Mouse (Mus musculus) intestine, embryonic 14.5 days (tissue): ENCODE measurements at regions not wholly inside any gene's neighbourhood (a gene's known extent, or its start where the extent isn't known, plus 50 kb on each side); places are given as distances from the start of the nearest gene placed in this dataset.
A peak's percentile ranks its signal among the peaks of the same experiment; 100 is the strongest.

Experiments used
- ATAC-seq: fragments of 200-750 bp; cut with Nextera tagmentation; replicated peaks from 2 replicates; pipeline ENCODE4 v1.8.0; 2017; ENCODE audit warnings: low read depth, moderate number of reproducible peaks, moderate TSS enrichment, moderate library complexity; ENCODE audit not compliant: low FRiP score, low TSS enrichment
- DNase-seq: peaks from one replicate; pipeline ENCODE4 v3.0.0-alpha.2; 2018; ENCODE audit warnings: low spot score
- H3K27ac ChIP-seq: fragments of 300-500 bp; sonication (generic); 2 replicates; pipeline ENCODE4 v1.5.1; 2014; ENCODE audit warnings: low read depth, mild to moderate bottlenecking, control low read depth
- H3K27me3 ChIP-seq: fragments of 300-500 bp; sonication (generic); replicated peaks from 2 replicates; pipeline ENCODE4 v1.6.1; 2014; ENCODE audit warnings: low read length, control low read depth; ENCODE audit not compliant: control insufficient read depth, insufficient read depth
- H3K36me3 ChIP-seq: fragments of 300-500 bp; sonication (generic); 2 replicates; pipeline ENCODE4 v1.6.1; 2014; ENCODE audit warnings: low read length, control low read depth; ENCODE audit not compliant: control insufficient read depth, insufficient read depth
- H3K4me1 ChIP-seq: fragments of 300-500 bp; sonication (generic); replicated peaks from 2 replicates; pipeline ENCODE4 v1.6.1; 2014; ENCODE audit warnings: low read length, control low read depth, mixed read lengths; ENCODE audit not compliant: control insufficient read depth, insufficient read depth
- H3K4me2 ChIP-seq: fragments of 300-500 bp; sonication (generic); 2 replicates; pipeline ENCODE4 v1.6.1; 2014; ENCODE audit warnings: low read length
- H3K4me3 ChIP-seq: fragments of 300-500 bp; sonication (generic); 2 replicates; pipeline ENCODE4 v1.5.1; 2014; ENCODE audit warnings: low read depth, low read length, control low read depth, mixed read lengths
- H3K9ac ChIP-seq: fragments of 300-500 bp; sonication (generic); 2 replicates; pipeline ENCODE4 v1.6.1; 2014; ENCODE audit warnings: mild to moderate bottlenecking, low read length
- H3K9me3 ChIP-seq: fragments of 300-500 bp; sonication (generic); 2 replicates; pipeline ENCODE4 v1.6.1; 2016; ENCODE audit warnings: low read length, control low read depth; ENCODE audit not compliant: control insufficient read depth
- WGBS: fragments of 180-500 bp; shearing (Covaris S2); extraction: QIAGEN DNeasy Blood & Tissue Kit; methylation state at CpG from one replicate; pipeline ENCODE4 v1.1.7; 2014; 5-methylcytosine and 5-hydroxymethylcytosine counted together

- Histone ChIP-seq H3K9ac (no peak overlapping the region), H3K4me1 (no peaks in the 10 kb centered on the region), H3K4me2 (no peak overlapping the region), H3K36me3 (no peaks in the 10 kb centered on the region), H3K4me3 (no peak overlapping the region), H3K9me3 (no peaks in the 10 kb centered on the region), H3K27me3 (no peaks in the 10 kb centered on the region), H3K27ac (no peak overlapping the region)
- 62% methylated on average over 3 of the region's 3 CpGs for WGBS
- DNase-seq (no peak), ATAC-seq (no peak)
These were observed 137.9 kb upstream of the Atp6ap2 start for GRCm38 (mm10) chrX:12449688-12450087.

GRCm38 (mm10) chrX:12452979-12453769, 134.4 kb upstream of the Atp6ap2 start:
- H3K4me1 ChIP-seq = no peaks in the 10 kb centered on the region
- no peak overlapping the region for H3K9ac ChIP-seq
- H3K36me3 ChIP-seq = no peaks in the 10 kb centered on the region
- H3K4me2 ChIP-seq = no peak overlapping the region
- H3K27ac ChIP-seq = no peak overlapping the region
- DNase-seq (no peak), ATAC-seq (no peak)
- WGBS = 74% methylated on average over 8 of the region's 8 CpGs
- H3K4me3 ChIP-seq = no peak overlapping the region
- H3K27me3 ChIP-seq = no peaks in the 10 kb centered on the region
- no peaks in the 10 kb centered on the region for H3K9me3 ChIP-seq

DNA sequence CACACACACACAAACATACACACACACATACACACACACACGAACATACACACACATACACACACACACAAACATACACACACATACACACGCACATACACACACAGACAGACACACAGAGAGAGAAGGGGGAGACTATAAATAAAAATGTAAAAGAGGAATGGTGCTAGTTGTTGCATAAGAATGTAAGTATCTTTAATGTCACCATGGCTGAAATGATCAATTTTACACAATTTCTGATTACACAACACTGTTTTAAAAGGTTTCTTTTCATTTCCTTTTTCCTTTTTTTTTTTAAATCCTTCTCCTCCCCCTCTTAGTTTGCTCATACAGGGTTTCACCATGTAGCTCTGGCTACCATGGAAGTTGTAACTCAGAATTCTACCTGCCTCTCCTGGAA, 125.9 kb upstream of the Atp6ap2 start:
- ATAC-seq (no peak), DNase-seq (no peak)
- Histone ChIP-seq H3K4me3 (no peak overlapping the region), H3K9me3 (no peaks in the 10 kb centered on the region), H3K4me2 (no peak overlapping the region), H3K4me1 (no peaks in the 10 kb centered on the region), H3K36me3 (no peaks in the 10 kb centered on the region), H3K27ac (no peak overlapping the region), H3K9ac (no peak overlapping the region), H3K27me3 (no peaks in the 10 kb centered on the region)
- WGBS = 82% methylated on average over 2 of the region's 2 CpGs

DNA sequence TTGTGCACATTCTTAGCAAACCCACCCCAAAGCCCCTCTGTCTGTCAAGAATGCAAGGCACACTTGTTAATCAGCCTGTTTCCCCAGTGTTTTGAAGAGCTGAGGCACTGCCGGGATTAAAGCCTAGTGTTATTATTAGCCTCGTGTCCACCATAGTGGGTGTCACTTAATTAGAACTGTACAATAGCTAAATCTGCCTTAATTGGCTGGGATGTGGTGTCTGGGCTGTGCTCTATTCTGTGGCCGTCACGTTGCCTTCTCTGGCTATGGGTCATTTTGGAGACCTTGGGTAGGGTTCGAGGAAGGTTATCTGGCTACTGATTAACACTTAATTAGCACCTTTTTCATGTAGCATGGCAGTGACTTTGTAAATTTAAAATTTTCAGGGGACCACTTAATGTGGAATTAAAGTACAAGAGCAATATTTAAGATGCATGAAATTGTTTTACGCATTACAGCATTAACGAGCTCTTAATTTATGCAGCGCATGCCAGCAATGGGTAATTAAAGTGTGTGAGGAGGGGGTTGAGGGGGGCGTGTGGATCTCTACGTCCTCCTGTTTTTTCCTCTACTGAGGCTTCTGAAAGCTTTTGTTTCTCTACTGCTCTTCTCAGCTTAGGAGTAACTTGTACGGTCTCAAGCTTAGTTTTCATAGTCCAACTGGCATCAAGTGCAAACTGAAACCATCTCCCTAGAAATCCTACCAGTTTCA, 124.5 kb upstream of the Atp6ap2 start:
- DNase-seq (no peak), ATAC-seq (no peak)
- H3K4me1 ChIP-seq = no peaks in the 10 kb centered on the region; the same call in 1 of the 2 replicates
- no peak overlapping the region for H3K4me3 ChIP-seq
- no peaks in the 10 kb centered on the region for H3K9me3 ChIP-seq
- H3K27me3 ChIP-seq = no peaks in the 10 kb centered on the region
- no peak overlapping the region for H3K27ac ChIP-seq
- whole genome bisulfite sequencing = 78% methylated on average over 11 of the region's 11 CpGs
- no peak overlapping the region for H3K9ac ChIP-seq
- no peaks in the 10 kb centered on the region for H3K36me3 ChIP-seq
- no peak overlapping the region for H3K4me2 ChIP-seq

DNA sequence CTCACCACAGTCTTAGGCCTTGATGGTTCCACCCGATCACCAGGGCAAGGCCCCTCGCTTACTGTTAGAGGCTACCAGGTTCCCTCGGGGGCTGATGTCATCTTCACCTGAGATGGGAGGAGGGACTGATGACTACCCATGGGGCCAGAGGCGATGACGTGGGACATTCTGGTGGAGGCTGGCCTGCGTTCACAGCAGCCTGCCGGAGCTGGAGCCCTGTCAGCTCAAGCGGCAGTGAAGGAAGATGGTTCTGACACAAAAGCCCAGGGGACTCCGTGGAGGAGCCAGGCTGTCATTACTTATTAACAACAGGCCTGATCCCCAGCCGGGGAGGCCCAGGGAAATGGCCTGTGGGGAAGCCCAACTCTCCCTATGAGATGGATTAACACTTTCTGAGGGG, 121.3 kb upstream of the Atp6ap2 start:
- Histone ChIP-seq H3K27ac (peak overlapping the region; percentile 51; the same call in 1 of the 2 replicates), H3K4me2 (no peak overlapping the region), H3K36me3 (no peaks in the 10 kb centered on the region), H3K9ac (no peak overlapping the region), H3K4me1 (no peaks in the 10 kb centered on the region; the same call in 1 of the 2 replicates), H3K4me3 (no peak overlapping the region), H3K27me3 (no peaks in the 10 kb centered on the region), H3K9me3 (no peaks in the 10 kb centered on the region)
- DNase-seq = no peak
- no peak for ATAC-seq
- WGBS = 43% methylated on average over 10 of the region's 10 CpGs

DNA sequence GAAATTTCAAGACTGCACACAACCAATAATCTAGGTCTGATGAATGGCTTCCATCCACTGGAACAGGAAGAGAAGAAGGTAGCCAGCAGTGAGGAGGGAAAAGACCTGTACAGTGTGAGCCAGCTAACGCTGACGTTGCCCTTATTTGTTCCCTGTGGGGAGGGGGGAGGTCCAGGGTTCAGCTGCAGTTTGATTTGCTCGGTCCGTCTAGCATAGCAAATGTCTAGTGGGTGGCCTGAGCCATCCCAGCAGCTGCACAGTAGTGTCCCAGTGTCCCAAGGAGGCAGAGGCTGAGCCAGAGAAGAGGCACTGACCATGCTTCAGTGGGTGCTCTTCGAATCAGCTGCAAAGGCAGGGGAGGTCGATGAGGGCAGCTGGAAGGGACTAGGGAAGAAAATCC, 120.7 kb upstream of the Atp6ap2 start:
- H3K4me2 ChIP-seq = 0 out of 2 replicates have a peak overlapping the region, but pooled peaks have one; percentile 11
- no peak for ATAC-seq

GRCm38 (mm10) chrX:12467528-12468179, 119.9 kb upstream of the Atp6ap2 start:
- Histone ChIP-seq H3K27ac (peak overlapping the region; percentile 51), H3K9me3 (no peaks in the 10 kb centered on the region), H3K4me2 (0 out of 2 replicates have a peak overlapping the region, but pooled peaks have one; percentile 11), H3K4me1 (no peaks in the 10 kb centered on the region; the same call in 1 of the 2 replicates), H3K9ac (no peak overlapping the region), H3K4me3 (no peak overlapping the region), H3K27me3 (no peaks in the 10 kb centered on the region), H3K36me3 (no peaks in the 10 kb centered on the region)
- DNase-seq (peak; percentile 54), ATAC-seq (no peak)
- WGBS = 32% methylated on average over 10 of the region's 10 CpGs

More for the DNA sequence above, 120.7 kb upstream of the Atp6ap2 start:
- no peak for DNase-seq
- Histone ChIP-seq H3K4me3 (no peak overlapping the region), H3K4me1 (no peaks in the 10 kb centered on the region; the same call in 1 of the 2 replicates), H3K27me3 (no peaks in the 10 kb centered on the region), H3K9ac (no peak overlapping the region), H3K9me3 (no peaks in the 10 kb centered on the region), H3K36me3 (no peaks in the 10 kb centered on the region), H3K27ac (peak overlapping the region; percentile 51; the same call in 1 of the 2 replicates)
- WGBS = 27% methylated on average over 6 of the region's 6 CpGs

DNA sequence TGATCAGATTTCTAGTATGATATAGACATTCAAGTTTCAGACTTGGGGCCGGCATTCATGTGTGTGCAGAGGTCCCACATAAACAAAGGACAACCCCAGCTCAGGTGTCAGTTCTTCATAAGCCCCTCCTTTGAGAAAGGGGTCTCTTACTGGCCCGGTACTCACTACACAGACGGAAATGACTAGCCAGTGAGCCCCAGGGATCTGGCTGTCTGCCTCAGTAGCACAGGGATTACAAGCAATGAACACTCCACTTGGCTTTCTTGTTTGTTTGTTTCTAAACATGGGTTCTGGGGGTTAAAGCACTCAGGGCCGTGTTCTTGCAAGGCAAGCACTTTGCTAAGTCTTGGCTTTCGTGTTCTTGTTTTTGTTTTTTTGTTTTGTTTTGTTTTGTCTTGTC, 115.3 kb upstream of the Atp6ap2 start:
- H3K36me3 ChIP-seq = no peaks in the 10 kb centered on the region
- no peak overlapping the region for H3K9ac ChIP-seq
- no peaks in the 10 kb centered on the region for H3K27me3 ChIP-seq
- H3K4me3 ChIP-seq = no peak overlapping the region
- no peaks in the 10 kb centered on the region for H3K9me3 ChIP-seq
- 79% methylated on average over 5 of the region's 5 CpGs for WGBS
- no peak overlapping the region for H3K27ac ChIP-seq
- DNase-seq (no peak), ATAC-seq (no peak)
- no peak overlapping the region for H3K4me2 ChIP-seq
- no peaks in the 10 kb centered on the region; the same call in 1 of the 2 replicates for H3K4me1 ChIP-seq
